Mouse (Mus musculus) midbrain, embryonic 13.5 days (tissue): ENCODE results near the gene Nav3. TPM values are rescaled to one million over a fixed set of nuclear protein-coding genes. Genes with fewer than 3 reads are reported as not detected.

Experiments
- ATAC-seq: fragments of 200-750 bp; cut with Nextera tagmentation; 2 replicates; pipeline ENCODE4 v1.8.0; 2017; ENCODE audit warnings: mild to moderate bottlenecking, moderate TSS enrichment, moderate library complexity
- H3K27ac ChIP-seq: fragments of 300-500 bp; sonication (generic); 2 replicates; pipeline ENCODE4 v1.5.1; 2015; ENCODE audit warnings: inconsistent platforms, mild to moderate bottlenecking, moderate library complexity
- H3K27me3 ChIP-seq: fragments of 300-500 bp; sonication (generic); 2 replicates; pipeline ENCODE4 v1.6.1; 2015; ENCODE audit warnings: mild to moderate bottlenecking, inconsistent platforms
- H3K36me3 ChIP-seq: fragments of 300-500 bp; sonication (generic); 2 replicates; pipeline ENCODE4 v1.6.1; 2015; ENCODE audit warnings: mild to moderate bottlenecking, inconsistent platforms
- H3K4me1 ChIP-seq: fragments of 300-500 bp; sonication (generic); replicated peaks from 2 replicates; pipeline ENCODE4 v1.6.1; 2015; ENCODE audit warnings: inconsistent platforms
- H3K4me2 ChIP-seq: fragments of 300-500 bp; sonication (generic); replicated peaks from 2 replicates; pipeline ENCODE4 v1.6.1; 2015; ENCODE audit warnings: moderate library complexity, mild to moderate bottlenecking, inconsistent platforms
- H3K4me3 ChIP-seq: fragments of 300-500 bp; sonication (generic); replicated peaks from 2 replicates; pipeline ENCODE4 v1.5.1; 2015; ENCODE audit warnings: mild to moderate bottlenecking, inconsistent platforms
- H3K9ac ChIP-seq: fragments of 300-500 bp; sonication (generic); replicated peaks from 2 replicates; pipeline ENCODE4 v1.6.1; 2015; ENCODE audit warnings: mild to moderate bottlenecking, inconsistent platforms
- H3K9me3 ChIP-seq: fragments of 300-500 bp; sonication (generic); 2 replicates; pipeline ENCODE4 v1.6.1; 2016; ENCODE audit warnings: mild to moderate bottlenecking, inconsistent platforms
- WGBS: fragments of 180-500 bp; shearing (Covaris S2); methylation state at CpG from one replicate; pipeline ENCODE4 v1.1.7; 2015; 5-methylcytosine and 5-hydroxymethylcytosine counted together
- polyA plus RNA-seq: library from polyadenylated mRNA; unstranded; fragments of >200 nt; fragmentation: Nextera tagmentation; extraction: Ambion mirVana; gene quantifications from 2 replicates; pipeline ENCODE4 v1.2.1, GENCODE M21; 2015

Nav3 gene
- polyA plus RNA-seq, 1 experiment from 2014 or later: 20.2 TPM

GRCm38 (mm10) chr10:110372724-110373455 is 83.1 kb downstream of the Nav3 start:
- Histone ChIP-seq H3K36me3 (no peaks in the 10 kb centered on the region), H3K9ac (peak overlapping the region; percentile 10; the same call in 1 of the 2 replicates), H3K4me2 (peak overlapping the region; percentile 15; the same call in 1 of the 2 replicates), H3K4me1 (peaks cover 27% of the 10 kb centered on the region), H3K9me3 (no peaks in the 10 kb centered on the region), H3K4me3 (no peak overlapping the region), H3K27me3 (no peaks in the 10 kb centered on the region), H3K27ac (peak overlapping the region; percentile 80)
- WGBS: 36% methylated on average over 11 of the region's 11 CpGs
- peak; percentile 95 for ATAC-seq

- Histone ChIP-seq H3K4me2 (no peak overlapping the region), H3K27me3 (no peaks in the 10 kb centered on the region), H3K36me3 (no peaks in the 10 kb centered on the region), H3K27ac (no peak overlapping the region), H3K4me1 (no peaks in the 10 kb centered on the region), H3K9me3 (no peaks in the 10 kb centered on the region), H3K4me3 (no peak overlapping the region), H3K9ac (no peak overlapping the region)
- no peak for ATAC-seq
- 81% methylated on average over 7 of the region's 7 CpGs for WGBS
Observed at GRCm38 (mm10) chr10:110352148-110352547, 103.9 kb downstream of the Nav3 start.

GRCm38 (mm10) chr10:110330030-110330429 is 126.0 kb downstream of the Nav3 start:
- 93% methylated on average over 5 of the region's 5 CpGs for WGBS
- Histone ChIP-seq H3K4me3 (no peak overlapping the region), H3K4me1 (0 out of 2 replicates have a peak, but pooled peaks cover under 1% of the 10 kb centered on the region), H3K36me3 (no peaks in the 10 kb centered on the region), H3K4me2 (no peak overlapping the region), H3K27me3 (no peaks in the 10 kb centered on the region), H3K9ac (no peak overlapping the region), H3K9me3 (no peaks in the 10 kb centered on the region), H3K27ac (no peak overlapping the region)
- no peak for ATAC-seq

GRCm38 (mm10) chr10:110329629-110330028 is 126.4 kb downstream of the Nav3 start:
- Histone ChIP-seq H3K4me3 (no peak overlapping the region), H3K27ac (no peak overlapping the region), H3K4me2 (no peak overlapping the region), H3K27me3 (no peaks in the 10 kb centered on the region), H3K36me3 (no peaks in the 10 kb centered on the region), H3K9ac (no peak overlapping the region), H3K9me3 (no peaks in the 10 kb centered on the region), H3K4me1 (no peaks in the 10 kb centered on the region)
- WGBS: 64% methylated on average over 5 of the region's 5 CpGs
- ATAC-seq: no peak

- Histone ChIP-seq H3K9ac (no peak overlapping the region), H3K4me3 (no peak overlapping the region), H3K27me3 (no peaks in the 10 kb centered on the region), H3K9me3 (no peaks in the 10 kb centered on the region), H3K4me2 (no peak overlapping the region), H3K4me1 (peaks cover 8% of the 10 kb centered on the region; the same call in 1 of the 2 replicates), H3K27ac (peak overlapping the region; percentile 27; the same call in 1 of the 2 replicates), H3K36me3 (no peaks in the 10 kb centered on the region)
- 54% methylated on average over 6 of the region's 6 CpGs for WGBS
- ATAC-seq: peak; percentile 56; the same call in 1 of the 2 replicates
Observed at GRCm38 (mm10) chr10:110322082-110322632, 133.8 kb downstream of the Nav3 start.

GRCm38 (mm10) chr10:110317275-110317674 is 138.7 kb downstream of the Nav3 start:
- ATAC-seq: no peak
- Histone ChIP-seq H3K4me2 (no peak overlapping the region), H3K9ac (no peak overlapping the region), H3K36me3 (no peaks in the 10 kb centered on the region), H3K9me3 (no peaks in the 10 kb centered on the region), H3K4me1 (peaks cover 9% of the 10 kb centered on the region; the same call in 1 of the 2 replicates), H3K4me3 (no peak overlapping the region), H3K27me3 (no peaks in the 10 kb centered on the region), H3K27ac (no peak overlapping the region)
- 75% methylated on average over 5 of the region's 5 CpGs for WGBS

- Histone ChIP-seq H3K4me3 (no peak overlapping the region), H3K4me2 (no peak overlapping the region), H3K27me3 (no peaks in the 10 kb centered on the region), H3K27ac (peak overlapping the region; percentile 36; the same call in 1 of the 2 replicates), H3K36me3 (no peaks in the 10 kb centered on the region), H3K9me3 (no peaks in the 10 kb centered on the region), H3K4me1 (peaks cover 7% of the 10 kb centered on the region; the same call in 1 of the 2 replicates), H3K9ac (no peak overlapping the region)
- 45% methylated on average over 5 of the region's 5 CpGs for WGBS
- ATAC-seq: peak; percentile 44
Observed at GRCm38 (mm10) chr10:110314525-110314924, 141.5 kb downstream of the Nav3 start.

- no peak overlapping the region for H3K4me2 ChIP-seq
- H3K9me3 ChIP-seq: no peaks in the 10 kb centered on the region
- 64% methylated on average over 7 of the region's 7 CpGs for WGBS
- peak; percentile 79 for ATAC-seq
- no peak overlapping the region for H3K4me3 ChIP-seq
- H3K36me3 ChIP-seq: no peaks in the 10 kb centered on the region
- peaks cover 8% of the 10 kb centered on the region; the same call in 1 of the 2 replicates for H3K4me1 ChIP-seq
- H3K27ac ChIP-seq: peak overlapping the region; percentile 47; the same call in 1 of the 2 replicates
- no peak overlapping the region for H3K9ac ChIP-seq
- no peaks in the 10 kb centered on the region for H3K27me3 ChIP-seq
Observed at GRCm38 (mm10) chr10:110313959-110314358, 142.0 kb downstream of the Nav3 start.

GRCm38 (mm10) chr10:110309511-110309910 is 146.5 kb downstream of the Nav3 start:
- Histone ChIP-seq H3K4me2 (no peak overlapping the region), H3K9ac (no peak overlapping the region), H3K4me3 (no peak overlapping the region), H3K27ac (no peak overlapping the region), H3K9me3 (no peaks in the 10 kb centered on the region), H3K27me3 (no peaks in the 10 kb centered on the region), H3K4me1 (peaks cover 6% of the 10 kb centered on the region; the same call in 1 of the 2 replicates), H3K36me3 (no peaks in the 10 kb centered on the region)
- ATAC-seq: no peak
- 84% methylated on average over 4 of the region's 4 CpGs for WGBS

- ATAC-seq: no peak
- Histone ChIP-seq H3K4me1 (peaks cover 3% of the 10 kb centered on the region; the same call in 1 of the 2 replicates), H3K27ac (no peak overlapping the region), H3K27me3 (no peaks in the 10 kb centered on the region), H3K9me3 (no peaks in the 10 kb centered on the region), H3K4me3 (no peak overlapping the region), H3K36me3 (no peaks in the 10 kb centered on the region), H3K9ac (no peak overlapping the region), H3K4me2 (no peak overlapping the region)
- WGBS: 87% methylated on average over 5 of the region's 5 CpGs
Observed at GRCm38 (mm10) chr10:110305609-110306008, 150.4 kb downstream of the Nav3 start.

GRCm38 (mm10) chr10:110290016-110290623 is 165.9 kb downstream of the Nav3 start:
- WGBS: 75% methylated on average over 10 of the region's 10 CpGs
- H3K36me3 ChIP-seq: no peaks in the 10 kb centered on the region
- no peak overlapping the region for H3K4me3 ChIP-seq
- H3K27me3 ChIP-seq: no peaks in the 10 kb centered on the region
- H3K4me1 ChIP-seq: no peaks in the 10 kb centered on the region
- H3K27ac ChIP-seq: no peak overlapping the region
- H3K9me3 ChIP-seq: 0 out of 2 replicates have a peak, but pooled peaks cover 6% of the 10 kb centered on the region
- H3K9ac ChIP-seq: no peak overlapping the region
- ATAC-seq: no peak
- no peak overlapping the region for H3K4me2 ChIP-seq

- no peak overlapping the region for H3K9ac ChIP-seq
- no peak overlapping the region for H3K4me2 ChIP-seq
- 81% methylated on average over 3 of the region's 3 CpGs for WGBS
- no peaks in the 10 kb centered on the region for H3K27me3 ChIP-seq
- no peak overlapping the region for H3K27ac ChIP-seq
- ATAC-seq: no peak
- no peaks in the 10 kb centered on the region for H3K9me3 ChIP-seq
- H3K4me3 ChIP-seq: no peak overlapping the region
- no peaks in the 10 kb centered on the region for H3K36me3 ChIP-seq
- H3K4me1 ChIP-seq: no peaks in the 10 kb centered on the region
Observed at GRCm38 (mm10) chr10:110283879-110284278, 172.1 kb downstream of the Nav3 start.
